Mouse (Mus musculus): ENCODE measurements at regions not wholly inside any gene's neighbourhood (a gene's known extent, or its start where the extent isn't known, plus 50 kb on each side); places are given as distances from the start of the nearest gene placed in this dataset.

GRCm38 (mm10) chr3:82656159-82656874 is 108.4 kb upstream of the Npy2r start:
- no peak for TF ChIP-seq POLR2A (IDR thresholded peaks at IDR 0.05; ENCODE audit: control insufficient read depth, extremely low read depth, insufficient read depth, low read length, poor library complexity)
- TF ChIP-seq CTCF (IDR thresholded peaks at IDR 0.05; ENCODE audit: borderline replicate concordance, control insufficient read depth, extremely low read depth, insufficient read depth, low read length, poor library complexity), result no peak
